Mouse (Mus musculus) forebrain, embryonic 14.5 days (tissue): ENCODE data around the gene Galnt18. TPM values are rescaled to one million over a fixed set of nuclear protein-coding genes. Genes with fewer than 3 reads are reported as not detected.

ENCODE experiments used
- ATAC-seq: fragments of 200-750 bp; cut with Nextera tagmentation; 2 replicates; pipeline ENCODE4 v1.8.0; 2017; ENCODE audit warnings: mild to moderate bottlenecking, moderate library complexity
- DNase-seq: peaks from one replicate; pipeline ENCODE4 v3.0.0-alpha.2; 2015; ENCODE audit warnings: low spot score
- H3K27ac ChIP-seq: fragments of 300-500 bp; sonication (generic); 2 replicates; pipeline ENCODE4 v1.5.1; 2014; ENCODE audit warnings: low read depth, mild to moderate bottlenecking, control low read depth, low read length, moderate library complexity
- H3K27me3 ChIP-seq: fragments of 300-500 bp; sonication (generic); replicated peaks from 2 replicates; pipeline ENCODE4 v1.6.1; 2014; ENCODE audit warnings: low read length, control low read depth, mixed read lengths; ENCODE audit not compliant: control insufficient read depth, insufficient read depth
- H3K36me3 ChIP-seq: fragments of 300-500 bp; sonication (generic); 2 replicates; pipeline ENCODE4 v1.6.1; 2014; ENCODE audit warnings: low read length, control low read depth; ENCODE audit not compliant: control insufficient read depth, insufficient read depth
- H3K4me1 ChIP-seq: fragments of 300-500 bp; sonication (generic); 2 replicates; pipeline ENCODE4 v1.6.1; 2014; ENCODE audit warnings: antibody characterized with exemption, low read length, control low read depth; ENCODE audit not compliant: control insufficient read depth, insufficient read depth
- H3K4me2 ChIP-seq: fragments of 300-500 bp; sonication (generic); 2 replicates; pipeline ENCODE4 v1.6.1; 2014; ENCODE audit warnings: mild to moderate bottlenecking, control low read depth, low read length
- H3K4me3 ChIP-seq: fragments of 300-500 bp; sonication (generic); 2 replicates; pipeline ENCODE4 v1.5.1; 2014; ENCODE audit warnings: low read depth, low read length, control low read depth
- H3K9ac ChIP-seq: fragments of 300-500 bp; sonication (generic); 2 replicates; pipeline ENCODE4 v1.6.1; 2014; ENCODE audit warnings: mild to moderate bottlenecking, low read length, control low read depth, moderate library complexity
- H3K9me3 ChIP-seq: fragments of 300-500 bp; sonication (generic); replicated peaks from 2 replicates; pipeline ENCODE4 v1.6.1; 2016; ENCODE audit warnings: low read length, control low read depth, mixed read lengths; ENCODE audit not compliant: control insufficient read depth
- WGBS: fragments of 180-500 bp; shearing (Covaris S2); extraction: QIAGEN DNeasy Blood & Tissue Kit; methylation state at CpG from one replicate; pipeline ENCODE4 v1.1.7; 2014; 5-methylcytosine and 5-hydroxymethylcytosine counted together
- microRNA-seq: library from miRNA; unstranded; fragments of <30 nt; microRNA quantifications from one replicate; pipeline ENCODE4, GENCODE M21; 2016
- polyA plus RNA-seq: library from polyadenylated mRNA; unstranded; fragments of >200 nt; fragmentation: Nextera tagmentation; extraction: Ambion mirVana; gene quantifications from 2 replicates; pipeline ENCODE4 v1.2.1, GENCODE M21; 2014

The Galnt18 gene
- polyA plus RNA-seq, 1 experiment from 2014 or later, result 6.6 TPM

DNA sequence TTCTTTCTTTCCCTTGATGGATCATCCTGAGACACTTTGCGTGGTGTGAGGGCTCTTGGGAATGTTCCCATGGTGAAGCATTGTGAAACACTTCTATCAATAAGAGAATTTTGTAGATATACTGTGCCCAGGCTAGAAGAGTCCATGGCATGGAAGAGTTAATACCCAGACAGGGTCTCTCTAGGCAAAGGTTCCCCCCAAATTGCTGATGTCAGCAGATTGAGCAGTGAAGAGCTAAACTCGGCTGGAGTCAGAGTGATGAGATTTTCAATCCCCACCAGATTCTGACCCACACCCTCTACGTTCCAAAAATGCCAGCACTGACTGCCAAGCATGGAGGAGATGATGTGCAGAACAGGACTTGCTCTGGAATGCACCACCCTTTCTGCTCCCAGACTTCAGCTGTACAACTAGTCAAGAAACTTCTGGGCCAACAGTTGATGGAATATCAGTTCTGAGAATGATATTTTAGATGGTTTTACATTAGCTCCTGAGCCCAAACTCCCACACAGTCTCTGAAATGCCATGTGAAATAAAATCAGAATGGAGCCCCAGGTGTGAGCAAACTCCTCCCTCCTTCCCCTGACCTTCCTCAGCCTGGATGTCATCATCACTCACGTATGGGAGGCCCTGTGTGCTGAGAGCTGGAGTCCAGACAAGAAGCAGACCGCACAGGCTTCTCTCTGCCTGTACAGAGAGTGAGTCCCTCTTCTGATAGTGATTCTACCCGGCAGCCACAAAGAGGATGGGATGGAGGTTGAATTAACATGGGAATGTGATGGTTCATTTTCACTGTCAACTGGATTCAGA, 329.3 kb downstream of the Galnt18 start:
- Histone ChIP-seq H3K27ac (no peak overlapping the region), H3K27me3 (no peaks in the 10 kb centered on the region), H3K36me3 (no peaks in the 10 kb centered on the region), H3K9ac (no peak overlapping the region), H3K4me1 (no peaks in the 10 kb centered on the region), H3K4me2 (no peak overlapping the region), H3K4me3 (no peak overlapping the region), H3K9me3 (no peaks in the 10 kb centered on the region)
- DNase-seq (no peak), ATAC-seq (no peak)
- WGBS, result 86% methylated on average over 6 of the region's 6 CpGs

DNA sequence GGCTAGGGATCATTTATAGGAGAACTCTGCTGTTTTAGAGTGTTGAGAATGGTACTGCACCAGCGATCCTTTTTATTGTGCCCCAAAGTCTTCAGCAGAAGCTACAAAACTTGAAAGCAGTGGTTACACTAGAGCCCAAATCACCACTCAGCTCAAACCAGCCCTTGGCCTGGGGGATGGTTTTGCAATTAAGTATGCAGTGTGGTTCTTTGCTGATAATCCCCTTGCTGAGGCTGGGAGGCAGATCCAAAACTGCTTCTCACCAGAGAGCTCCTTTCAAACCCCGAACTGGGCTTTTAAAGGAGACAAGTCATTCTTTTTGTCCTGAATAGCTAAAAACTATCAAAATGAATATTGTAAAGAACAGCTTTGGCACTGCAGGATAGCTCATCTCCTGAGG, 346.6 kb downstream of the Galnt18 start:
- whole genome bisulfite sequencing, result 23% methylated on average over 2 of the region's 2 CpGs
- Histone ChIP-seq H3K9ac (no peak overlapping the region), H3K9me3 (no peaks in the 10 kb centered on the region), H3K27me3 (no peaks in the 10 kb centered on the region), H3K4me3 (no peak overlapping the region), H3K36me3 (no peaks in the 10 kb centered on the region), H3K4me1 (no peaks in the 10 kb centered on the region), H3K27ac (no peak overlapping the region), H3K4me2 (no peak overlapping the region)
- no peak for DNase-seq
- ATAC-seq, result no peak

DNA sequence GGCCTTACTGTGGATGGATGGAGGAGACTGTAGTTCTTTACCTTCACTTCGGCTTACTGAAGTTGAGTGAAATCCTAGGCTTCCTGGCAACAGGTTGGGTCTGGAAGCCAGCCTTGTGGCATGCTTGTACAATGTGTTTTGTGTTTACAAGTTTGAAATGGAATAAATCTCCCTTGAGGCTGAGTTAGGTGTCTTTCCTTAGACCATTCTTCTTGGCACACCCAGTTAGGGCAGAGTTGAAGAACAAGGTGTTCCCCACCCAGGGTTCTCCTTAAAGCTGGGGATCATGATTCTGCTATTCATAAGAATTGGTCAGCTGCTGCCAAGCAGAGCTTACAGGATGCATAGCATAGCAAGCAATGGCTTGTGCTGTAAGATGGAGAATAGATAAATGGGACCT, 352.4 kb downstream of the Galnt18 start:
- ATAC-seq (no peak), DNase-seq (no peak)
- no peaks in the 10 kb centered on the region for H3K36me3 ChIP-seq
- H3K27ac ChIP-seq, result no peak overlapping the region
- no peaks in the 10 kb centered on the region for H3K27me3 ChIP-seq
- H3K4me1 ChIP-seq, result no peaks in the 10 kb centered on the region
- H3K9ac ChIP-seq, result no peak overlapping the region
- H3K4me3 ChIP-seq, result no peak overlapping the region
- WGBS, result 70% methylated on average over 1 of the region's 1 CpGs
- H3K4me2 ChIP-seq, result no peak overlapping the region
- H3K9me3 ChIP-seq, result no peaks in the 10 kb centered on the region

Small RNA genes lying within 50 kb of the gene (microRNA-seq; reads per million reads assigned to microRNA genes)
- gene Gm25787, result not detected

Other genes starting within 250 kb of the Galnt18 start
- gene Usp47, start 243.5 kb upstream of the Galnt18 start, polyA plus RNA-seq, result 82.0 and 93.0 TPM in 2 replicates